In genomic region chr10:93421716-93422380, GRCm38 (mm10) we compare ENCODE assay signal across 11 mouse cellular contexts. TPM values are rescaled to one million over a fixed set of nuclear protein-coding genes. Genes with fewer than 3 reads are reported as not detected.
DNase-seq lines count a peak whose midpoint lies in the region; ATAC-seq and TF ChIP-seq lines count a peak whose summit lies in the region.
"Had no signal": no experiment of that assay in that cellular context is flagged by ENCODE, and none has a peak within 500 bp of the region (broad histone marks: within the 10 kb centered on the region; RNA-seq: fewer than 3 reads in every experiment).

No protein-coding gene starts in this region.

- ATAC-seq in liver, embryonic 11.5 days (replicated peaks; ENCODE audit: low FRiP score): no peak
- peak; percentile 44; the same call in 1 of the 2 replicates for ATAC-seq in intestine, postnatal 0 days
- ATAC-seq in monocyte, adult 5-6 weeks (replicated peaks; ENCODE audit: insufficient number of reproducible peaks, low FRiP score, low TSS enrichment, poor library complexity, severe bottlenecking): 0 out of 2 replicates have a peak, but pooled peaks have one; percentile 6

- H3K4me3 ChIP-seq in liver, embryonic 11.5 days (ENCODE audit: low read depth, low read length): no peak overlapping the region
- no peak overlapping the region for H3K4me3 ChIP-seq in ES-E14 (ENCODE audit: insufficient read depth in 1 of 2, low read depth in 1 of 2, low read length in 2 of 2, poor library complexity in 1 of 2, severe bottlenecking in 1 of 2)
- H3K4me3 ChIP-seq in intestine, postnatal 0 days (ENCODE audit: low read depth, low read length): no peak overlapping the region
- no peak overlapping the region for H3K4me3 ChIP-seq in left cerebral cortex, adult 2 months
- H3K4me3 ChIP-seq: limb, embryonic 15.5 days; neural tube, embryonic 13.5 days had no signal

- H3K9ac ChIP-seq in liver, embryonic 11.5 days (ENCODE audit: low read depth, low read length): no peak overlapping the region
- no peak overlapping the region for H3K9ac ChIP-seq in ES-E14 (ENCODE audit: insufficient read depth, low read depth, low read length, poor library complexity, severe bottlenecking)
- H3K9ac ChIP-seq in intestine, postnatal 0 days (ENCODE audit: low read depth, low read length): no peak overlapping the region
- H3K9ac ChIP-seq: limb, embryonic 15.5 days; neural tube, embryonic 13.5 days had no signal

- 79% methylated on average over 12 of the region's 12 CpGs for WGBS in liver, embryonic 11.5 days
- WGBS in intestine, postnatal 0 days: 76% methylated on average over 12 of the region's 12 CpGs

- intact Hi-C loops in left cerebral cortex, adult 2 months (cut with DNase I): loop anchor here (5.0 to 10.0 kb wide), 2 partner anchors 155 to 377 kb away; no protein-coding TSS in a partner anchor

- no peak overlapping the region for H3K27ac ChIP-seq in liver, embryonic 11.5 days (ENCODE audit: low read depth, low read length)
- H3K27ac ChIP-seq in ES-E14 (ENCODE audit: insufficient read depth, low read depth, low read length, poor library complexity, severe bottlenecking): no peak overlapping the region
- H3K27ac ChIP-seq in intestine, postnatal 0 days (ENCODE audit: low read depth, low read length): no peak overlapping the region
- H3K27ac ChIP-seq in left cerebral cortex, adult 2 months: no peak overlapping the region
- H3K27ac ChIP-seq: limb, embryonic 15.5 days; neural tube, embryonic 13.5 days had no signal

- peaks cover 4% of the 10 kb centered on the region; the same call in 1 of the 2 replicates for H3K4me1 ChIP-seq in liver, embryonic 11.5 days (replicated peaks; ENCODE audit: control insufficient read depth, insufficient read depth, low read length)
- H3K4me1 ChIP-seq in ES-E14 (ENCODE audit: control insufficient read depth in 2 of 2, insufficient read depth in 2 of 2, low read length in 2 of 2, poor library complexity in 1 of 2): peaks cover 0 to 8% of the 10 kb centered on the region in 2 experiments; a peak in 2 of 4 replicates
- no peaks in the 10 kb centered on the region for H3K4me1 ChIP-seq in intestine, postnatal 0 days (replicated peaks; ENCODE audit: control insufficient read depth, insufficient read depth, low read length)
- H3K4me1 ChIP-seq: limb, embryonic 15.5 days; neural tube, embryonic 13.5 days had no signal

- H3K9me3 ChIP-seq in liver, embryonic 11.5 days (ENCODE audit: control insufficient read depth, low read length): 0 out of 2 replicates have a peak, but pooled peaks cover 2% of the 10 kb centered on the region
- no peaks in the 10 kb centered on the region for H3K9me3 ChIP-seq in ES-E14 (ENCODE audit: control insufficient read depth, insufficient read depth, low read depth, low read length)
- no peaks in the 10 kb centered on the region for H3K9me3 ChIP-seq in intestine, postnatal 0 days (ENCODE audit: control insufficient read depth)
- H3K9me3 ChIP-seq: limb, embryonic 15.5 days had no signal

- H3K36me3 ChIP-seq in liver, embryonic 11.5 days (ENCODE audit: control insufficient read depth, insufficient read depth, low read length): no peaks in the 10 kb centered on the region
- no peaks in the 10 kb centered on the region for H3K36me3 ChIP-seq in ES-E14 (ENCODE audit: control insufficient read depth, insufficient read depth, low read length, poor library complexity, severe bottlenecking)
- no peaks in the 10 kb centered on the region for H3K36me3 ChIP-seq in intestine, postnatal 0 days (ENCODE audit: control insufficient read depth, insufficient read depth)
- H3K36me3 ChIP-seq: limb, embryonic 15.5 days; neural tube, embryonic 13.5 days had no signal

- TF ChIP-seq CTCF in intestine, postnatal 0 days (IDR thresholded peaks at IDR 0.05; ENCODE audit: low read depth): peak; percentile 44
- TF ChIP-seq CTCF in left cerebral cortex, adult 2 months (IDR thresholded peaks at IDR 0.05): no peak; the same call in none of the 2 replicates

- peak; percentile 32 for DNase-seq in liver
- no peak for DNase-seq in liver, embryonic 11.5 days (ENCODE audit: low spot score)
- DNase-seq in ES-E14 (ENCODE audit: low read depth, low spot score): no peak
- no peak for DNase-seq in left cerebral cortex, adult 2 months (ENCODE audit: extremely low spot score in 1 of 2, low spot score in 2 of 2)
- DNase-seq in left cerebral cortex, adult 11 months (ENCODE audit: low spot score): no peak
- no peak for DNase-seq in c-Kit-positive CD71-positive TER-119-positive erythroid progenitor cells, embryonic 14.5 days (ENCODE audit: low spot score)

- in situ Hi-C loops in ES-E14 (cut with MboI; ENCODE audit: low sequenced_read_pairs in 2 of 2, unreplicated experiment in 2 of 2): loop anchor here (5.0 to 25.0 kb wide), 3 partner anchors 130 to 360 kb away; no protein-coding TSS in a partner anchor

- no peaks in the 10 kb centered on the region for H3K27me3 ChIP-seq in liver, embryonic 11.5 days (replicated peaks; ENCODE audit: control insufficient read depth, insufficient read depth, low read length)
- H3K27me3 ChIP-seq in intestine, postnatal 0 days (replicated peaks; ENCODE audit: control insufficient read depth, insufficient read depth, low read length): no peaks in the 10 kb centered on the region
- H3K27me3 ChIP-seq: limb, embryonic 15.5 days; neural tube, embryonic 13.5 days had no signal

- no peak overlapping the region for H3K4me2 ChIP-seq in liver, embryonic 11.5 days
- no peak overlapping the region for H3K4me2 ChIP-seq in intestine, postnatal 0 days (replicated peaks; ENCODE audit: low read depth)
- H3K4me2 ChIP-seq: heart, embryonic 11.5 days; limb, embryonic 15.5 days; neural tube, embryonic 13.5 days had no signal

TF ChIP-seq in ES-E14, 5 proteins besides CTCF, POLR2A, EP300 and RAD21:
- no peak for TF ChIP-seq ZNF384 (IDR thresholded peaks at IDR 0.05; ENCODE audit: low read depth, low read length)
- no peak for TF ChIP-seq MAFK (IDR thresholded peaks at IDR 0.05; ENCODE audit: insufficient read depth, low read depth, low read length)
- TF ChIP-seq ZC3H11A (IDR thresholded peaks at IDR 0.05; ENCODE audit: borderline replicate concordance, low read depth, low read length): 0 out of 2 replicates have a peak, but pooled peaks have one; percentile 44

RNA-seq across cellular contexts. Expression of gene Lta4h, which starts 31.4 kb away (rescaled TPM):
- polyA plus RNA-seq in liver, embryonic 11.5 days (2014; fragmentation: Nextera tagmentation; extraction: Ambion mirVana): 163 and 185 TPM in 2 replicates
- 54.5 and 72.4 TPM in 2 replicates for total RNA-seq in ES-E14 (2012; rRNA removed)
- 246 and 259 TPM in 2 replicates for polyA plus RNA-seq in intestine, postnatal 0 days (2015; fragmentation: Nextera tagmentation; extraction: Ambion mirVana)
- total RNA-seq in monocyte, adult 5-6 weeks (2017): 194 to 214 TPM (median 195 TPM) in 3 replicates
- 10 to 100 TPM; 55.9 to 62.8 TPM for total RNA-seq in left cerebral cortex, adult 2 months (2021)
